Mouse (Mus musculus) stomach, postnatal 0 days (tissue): ENCODE results near the gene Adamts12. TPM values are rescaled to one million over a fixed set of nuclear protein-coding genes. Genes with fewer than 3 reads are reported as not detected.

Experiments used
- ATAC-seq: fragments of 200-750 bp; cut with Nextera tagmentation; 2 replicates; pipeline ENCODE4 v1.8.0; 2017; ENCODE audit not compliant: low FRiP score, low TSS enrichment
- DNase-seq: peaks from one replicate; pipeline ENCODE4 v3.0.0-alpha.2; 2016; ENCODE audit warnings: low spot score
- H3K27ac ChIP-seq: fragments of 300-500 bp; sonication (generic); replicated peaks from 2 replicates; pipeline ENCODE4 v1.5.1; 2014; ENCODE audit warnings: mild to moderate bottlenecking, control low read depth
- H3K27me3 ChIP-seq: fragments of 300-500 bp; sonication (generic); 2 replicates; pipeline ENCODE4 v1.6.1; 2014; ENCODE audit warnings: low read length; ENCODE audit not compliant: control insufficient read depth, insufficient read depth
- H3K36me3 ChIP-seq: fragments of 300-500 bp; sonication (generic); 2 replicates; pipeline ENCODE4 v1.6.1; 2014; ENCODE audit warnings: low read length, mixed read lengths; ENCODE audit not compliant: control insufficient read depth, insufficient read depth
- H3K4me1 ChIP-seq: fragments of 300-500 bp; sonication (generic); replicated peaks from 2 replicates; pipeline ENCODE4 v1.6.1; 2014; ENCODE audit warnings: antibody characterized with exemption; ENCODE audit not compliant: control insufficient read depth, insufficient read depth
- H3K4me2 ChIP-seq: fragments of 300-500 bp; sonication (generic); replicated peaks from 2 replicates; pipeline ENCODE4 v1.6.1; 2014; ENCODE audit warnings: low read depth, mild to moderate bottlenecking, control low read depth, moderate library complexity
- H3K4me3 ChIP-seq: fragments of 300-500 bp; sonication (generic); 2 replicates; pipeline ENCODE4 v1.5.1; 2014; ENCODE audit warnings: low read depth, low read length, control low read depth
- H3K9ac ChIP-seq: fragments of 300-500 bp; sonication (generic); 2 replicates; pipeline ENCODE4 v1.6.1; 2014; ENCODE audit warnings: mild to moderate bottlenecking, low read length, control low read depth, mixed read lengths
- H3K9me3 ChIP-seq: fragments of 300-500 bp; sonication (generic); 2 replicates; pipeline ENCODE4 v1.6.1; 2016; ENCODE audit warnings: low read length; ENCODE audit not compliant: control insufficient read depth
- CTCF ChIP-seq: IDR thresholded peaks from 2 replicates; pipeline ENCODE4 v1.5.1; 2016; ENCODE audit warnings: antibody characterized with exemption, low read depth, mild to moderate bottlenecking, moderate library complexity
- EP300 ChIP-seq: optimal IDR thresholded peaks from 2 replicates; pipeline ENCODE3; 2016; ENCODE audit warnings: antibody characterized with exemption
- WGBS: fragments of 180-500 bp; shearing (Covaris S2); extraction: QIAGEN DNeasy Blood & Tissue Kit; methylation state at CpG from one replicate; pipeline ENCODE4 v1.1.7; 2014; 5-methylcytosine and 5-hydroxymethylcytosine counted together
- polyA plus RNA-seq: library from polyadenylated mRNA; unstranded; fragments of >200 nt; fragmentation: Nextera tagmentation; extraction: Ambion mirVana; gene quantifications from 2 replicates; pipeline ENCODE4 v1.2.1, GENCODE M21; 2015

Adamts12 gene
- polyA plus RNA-seq, 1 experiment from 2014 or later, result 0.62 TPM

GRCm38 (mm10) chr15:11118371-11118770 lies 53.8 kb downstream of the Adamts12 start:
- DNase-seq (no peak), ATAC-seq (no peak)
- Histone ChIP-seq H3K4me1 (no peaks in the 10 kb centered on the region), H3K36me3 (no peaks in the 10 kb centered on the region), H3K9ac (no peak overlapping the region), H3K27ac (no peak overlapping the region), H3K4me2 (no peak overlapping the region), H3K27me3 (no peaks in the 10 kb centered on the region), H3K4me3 (no peak overlapping the region), H3K9me3 (no peaks in the 10 kb centered on the region)
- TF ChIP-seq EP300 (no peak), CTCF (no peak)

GRCm38 (mm10) chr15:11121721-11122120 lies 57.1 kb downstream of the Adamts12 start:
- H3K9me3 ChIP-seq, result no peaks in the 10 kb centered on the region
- no peak for ATAC-seq
- no peaks in the 10 kb centered on the region for H3K4me1 ChIP-seq
- H3K4me3 ChIP-seq, result no peak overlapping the region
- TF ChIP-seq EP300, result no peak
- TF ChIP-seq CTCF, result no peak
- no peak for DNase-seq
- no peak overlapping the region for H3K4me2 ChIP-seq
- no peak overlapping the region for H3K27ac ChIP-seq
- no peaks in the 10 kb centered on the region for H3K36me3 ChIP-seq
- H3K27me3 ChIP-seq, result no peaks in the 10 kb centered on the region
- no peak overlapping the region for H3K9ac ChIP-seq
- 65% methylated on average over 1 of the region's 1 CpGs for WGBS

- H3K27me3 ChIP-seq, result no peaks in the 10 kb centered on the region
- H3K4me3 ChIP-seq, result no peak overlapping the region
- H3K4me1 ChIP-seq, result no peaks in the 10 kb centered on the region
- DNase-seq (no peak), ATAC-seq (no peak)
- no peak overlapping the region for H3K4me2 ChIP-seq
- TF ChIP-seq CTCF (no peak), EP300 (no peak)
- H3K9me3 ChIP-seq, result no peaks in the 10 kb centered on the region
- no peak overlapping the region for H3K9ac ChIP-seq
- H3K36me3 ChIP-seq, result no peaks in the 10 kb centered on the region
- H3K27ac ChIP-seq, result no peak overlapping the region
These were observed 60.8 kb downstream of the Adamts12 start for GRCm38 (mm10) chr15:11125361-11125760.

GRCm38 (mm10) chr15:11128457-11128856 lies 63.9 kb downstream of the Adamts12 start:
- ATAC-seq, result no peak
- Histone ChIP-seq H3K4me1 (no peaks in the 10 kb centered on the region), H3K4me3 (no peak overlapping the region)

GRCm38 (mm10) chr15:11132586-11133558 lies 68.3 kb downstream of the Adamts12 start:
- ATAC-seq, result no peak
- no peak overlapping the region for H3K4me2 ChIP-seq
- H3K27me3 ChIP-seq, result no peaks in the 10 kb centered on the region
- no peak overlapping the region for H3K9ac ChIP-seq
- H3K4me1 ChIP-seq, result no peaks in the 10 kb centered on the region
- no peak overlapping the region for H3K27ac ChIP-seq
- H3K4me3 ChIP-seq, result no peak overlapping the region
- DNase-seq, result no peak
- TF ChIP-seq CTCF (no peak), EP300 (no peak)
- no peaks in the 10 kb centered on the region for H3K36me3 ChIP-seq
- WGBS, result 83% methylated on average over 5 of the region's 5 CpGs
- no peaks in the 10 kb centered on the region for H3K9me3 ChIP-seq

More at GRCm38 (mm10) chr15:11128457-11128856, 63.9 kb downstream of the Adamts12 start:
- DNase-seq, result no peak
- no peaks in the 10 kb centered on the region for H3K36me3 ChIP-seq
- H3K27me3 ChIP-seq, result no peaks in the 10 kb centered on the region
- no peak overlapping the region for H3K4me2 ChIP-seq
- no peak overlapping the region for H3K27ac ChIP-seq
- H3K9me3 ChIP-seq, result no peaks in the 10 kb centered on the region
- TF ChIP-seq CTCF, result no peak
- TF ChIP-seq EP300, result no peak
- H3K9ac ChIP-seq, result no peak overlapping the region
- WGBS, result 53% methylated on average over 6 of the region's 6 CpGs

- H3K4me1 ChIP-seq, result no peaks in the 10 kb centered on the region
- no peak overlapping the region for H3K4me2 ChIP-seq
- no peaks in the 10 kb centered on the region for H3K36me3 ChIP-seq
- 45% methylated on average over 3 of the region's 3 CpGs for WGBS
- H3K9me3 ChIP-seq, result no peaks in the 10 kb centered on the region
- H3K4me3 ChIP-seq, result no peak overlapping the region
- H3K27me3 ChIP-seq, result no peaks in the 10 kb centered on the region
- DNase-seq (no peak), ATAC-seq (no peak)
- TF ChIP-seq EP300 (no peak), CTCF (no peak)
- no peak overlapping the region for H3K9ac ChIP-seq
- no peak overlapping the region for H3K27ac ChIP-seq
These were observed 81.0 kb downstream of the Adamts12 start for GRCm38 (mm10) chr15:11145581-11145980.
